Mouse (Mus musculus) ES-E14 (cell line): ENCODE data around the gene Zfp648.

ENCODE experiments used
- CHD2 ChIP-seq: IDR thresholded peaks from 2 replicates; pipeline ENCODE4 v1.6.1; 2014; ENCODE audit warnings: mild to moderate bottlenecking, low read depth, low read length, inconsistent platforms
- HCFC1 ChIP-seq: IDR thresholded peaks from 2 replicates; pipeline ENCODE4 v1.6.1; 2012; ENCODE audit warnings: low read length, inconsistent platforms, borderline replicate concordance; ENCODE audit not compliant: insufficient read depth
- MAFK ChIP-seq: IDR thresholded peaks from 2 replicates; pipeline ENCODE4 v1.6.1; 2014; ENCODE audit warnings: mild to moderate bottlenecking, low read depth, low read length, inconsistent platforms; ENCODE audit not compliant: insufficient read depth
- ZC3H11A ChIP-seq: IDR thresholded peaks from 2 replicates; pipeline ENCODE4 v1.6.1; 2012; ENCODE audit warnings: low read depth, mild to moderate bottlenecking, inconsistent platforms, low read length, borderline replicate concordance
- ZNF384 ChIP-seq: IDR thresholded peaks from 2 replicates; pipeline ENCODE4 v1.6.1; 2012; ENCODE audit warnings: low read depth, low read length, inconsistent platforms

- TF ChIP-seq MAFK (no peak), CHD2 (no peak), ZC3H11A (no peak), HCFC1 (no peak), ZNF384 (no peak)
Observed at GRCm38 (mm10) chr1:154234814-154235213, 33.8 kb downstream of the Zfp648 start.
